Mouse (Mus musculus) erythroblast, embryonic 14.5 days (primary cell): ENCODE data around the gene Scnn1a. TPM values are rescaled to one million over a fixed set of nuclear protein-coding genes. Genes with fewer than 3 reads are reported as not detected.
"Not testable (repeated sequence)": the region's sequence is repeated elsewhere in the genome, so short reads cannot be mapped to it uniquely, and the experiment has no call there.

ENCODE experiments used
- H3K27me3 ChIP-seq: 2 replicates; pipeline ENCODE4 v1.6.1; 2012; ENCODE audit warnings: inconsistent platforms; ENCODE audit not compliant: control insufficient read depth
- H3K36me3 ChIP-seq: 2 replicates; pipeline ENCODE4 v1.6.1; 2012; ENCODE audit warnings: mild to moderate bottlenecking, inconsistent platforms; ENCODE audit not compliant: control insufficient read depth
- H3K4me1 ChIP-seq: 2 replicates; pipeline ENCODE4 v1.6.1; 2012; ENCODE audit warnings: inconsistent platforms; ENCODE audit not compliant: control insufficient read depth
- H3K4me3 ChIP-seq: replicated peaks from 2 replicates; pipeline ENCODE3; 2012; ENCODE audit warnings: moderate library complexity, mild to moderate bottlenecking, inconsistent platforms
- H3K9me3 ChIP-seq: 2 replicates; pipeline ENCODE4 v1.6.1; 2012; ENCODE audit warnings: low read length, inconsistent platforms, mixed read lengths; ENCODE audit not compliant: control insufficient read depth
- GATA1 ChIP-seq: IDR thresholded peaks from 2 replicates; pipeline ENCODE4 v1.6.1; 2012; ENCODE audit warnings: low read length, inconsistent platforms, mixed read lengths
- TAL1 ChIP-seq: IDR thresholded peaks from 3 replicates; pipeline ENCODE4 v1.6.1; 2012; ENCODE audit warnings: low read length, inconsistent platforms, mixed read lengths
- polyA plus RNA-seq: library from polyadenylated mRNA; stranded (reverse); fragments of >175 nt; gene quantifications from 2 replicates; pipeline ENCODE4 v1.2.3, GENCODE M21; 2012

Gene Scnn1a
- polyA plus RNA-seq, 1 experiment, result 0.01 TPM

DNA sequence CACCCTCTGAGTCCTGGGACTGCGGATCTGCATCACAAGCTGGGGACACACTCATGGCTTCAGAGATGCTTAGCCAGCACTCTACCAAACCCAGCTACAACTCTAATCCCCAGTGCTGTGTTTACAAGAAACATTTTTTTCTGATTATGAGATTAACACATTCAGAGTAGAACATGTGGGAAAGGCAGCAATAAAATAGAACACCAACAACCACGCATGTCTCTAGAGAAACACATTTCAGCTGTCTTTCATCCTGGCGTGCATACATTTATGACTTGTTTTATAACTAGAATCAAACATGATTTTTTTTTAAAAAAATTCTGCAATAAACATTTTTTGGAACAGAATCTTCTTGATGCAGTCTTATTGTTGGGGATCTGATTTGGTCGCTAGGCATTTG lies 33.5 kb upstream of the Scnn1a start:
- TF ChIP-seq GATA1, result no peak
- no peak for TF ChIP-seq TAL1
- Histone ChIP-seq H3K9me3 (no peaks in the 10 kb centered on the region), H3K36me3 (no peaks in the 10 kb centered on the region)

DNA sequence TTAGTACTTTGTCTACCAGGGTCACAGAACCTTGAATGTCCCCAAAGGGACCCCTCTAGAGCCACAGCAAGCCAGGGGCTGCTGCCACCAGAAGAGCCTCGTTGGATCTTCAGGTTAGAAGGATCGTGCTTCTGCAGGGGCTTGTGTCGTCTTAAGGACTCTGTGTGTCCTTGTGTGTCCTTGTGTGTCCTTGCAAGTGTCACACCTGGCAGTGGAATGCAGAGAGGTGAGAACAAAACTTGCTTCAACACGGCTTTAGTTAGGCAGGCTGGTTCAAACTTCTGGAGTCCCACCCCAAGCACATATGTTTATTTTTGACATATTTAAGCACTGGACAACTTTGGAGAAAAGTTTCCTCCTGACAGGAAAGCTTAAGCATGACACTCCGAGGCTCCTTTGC lies 31.7 kb upstream of the Scnn1a start:
- no peaks in the 10 kb centered on the region for H3K9me3 ChIP-seq
- H3K36me3 ChIP-seq, result no peaks in the 10 kb centered on the region
- H3K4me1 ChIP-seq, result no peaks in the 10 kb centered on the region
- H3K27me3 ChIP-seq, result no peaks in the 10 kb centered on the region
- TF ChIP-seq GATA1 (no peak), TAL1 (no peak)
- no peak overlapping the region for H3K4me3 ChIP-seq

More for the DNA sequence above, 33.5 kb upstream of the Scnn1a start:
- Histone ChIP-seq H3K27me3 (no peaks in the 10 kb centered on the region), H3K4me1 (no peaks in the 10 kb centered on the region), H3K4me3 (no peak overlapping the region)

DNA sequence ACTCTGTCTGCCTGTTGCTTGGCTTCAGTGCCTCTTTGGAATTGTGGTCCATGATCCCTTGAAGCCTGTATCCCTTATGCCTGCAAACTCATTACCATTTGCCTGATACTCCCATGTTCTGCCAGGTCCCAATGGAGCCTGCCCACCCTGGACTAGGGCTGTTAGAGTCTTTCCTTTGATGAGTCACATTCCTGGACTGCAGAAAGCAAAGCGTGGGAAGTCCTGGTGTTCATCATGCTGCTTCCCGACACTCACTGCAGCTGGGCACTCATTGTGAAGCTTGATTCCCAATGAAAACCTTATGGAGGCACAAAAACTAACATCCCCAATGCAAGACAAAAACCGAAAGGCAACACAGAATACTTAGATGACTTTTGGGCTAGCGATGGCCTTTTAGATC lies 29.1 kb upstream of the Scnn1a start:
- H3K9me3 ChIP-seq, result no peaks in the 10 kb centered on the region
- no peak for TF ChIP-seq TAL1
- TF ChIP-seq GATA1, result no peak
- H3K36me3 ChIP-seq, result no peaks in the 10 kb centered on the region
- H3K4me3 ChIP-seq, result no peak overlapping the region
- no peaks in the 10 kb centered on the region for H3K4me1 ChIP-seq
- H3K27me3 ChIP-seq, result no peaks in the 10 kb centered on the region

DNA sequence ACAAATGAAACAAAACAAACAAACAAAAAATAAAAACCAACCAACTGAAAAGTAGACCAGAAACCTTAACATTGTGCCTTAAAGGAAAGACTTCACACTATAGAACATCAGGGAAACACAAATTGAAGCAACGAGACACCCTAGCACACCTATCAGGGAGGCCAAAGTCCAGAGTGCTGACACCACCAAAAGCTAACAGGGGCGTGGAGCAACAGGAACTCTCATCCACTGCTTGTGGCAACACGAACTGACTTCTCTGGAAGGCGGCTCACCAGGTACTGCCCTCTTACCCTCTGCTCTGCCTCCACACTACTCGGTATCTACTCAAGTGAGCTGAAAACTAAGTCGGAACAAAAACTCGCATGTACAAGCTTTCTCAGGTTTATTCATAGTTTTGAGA lies 28.2 kb upstream of the Scnn1a start:
- no peaks in the 10 kb centered on the region for H3K27me3 ChIP-seq
- H3K4me1 ChIP-seq, result no peaks in the 10 kb centered on the region
- TF ChIP-seq GATA1, result no peak
- no peak for TF ChIP-seq TAL1
- H3K9me3 ChIP-seq, result no peaks in the 10 kb centered on the region
- H3K4me3 ChIP-seq, result no peak overlapping the region
- no peaks in the 10 kb centered on the region for H3K36me3 ChIP-seq

DNA sequence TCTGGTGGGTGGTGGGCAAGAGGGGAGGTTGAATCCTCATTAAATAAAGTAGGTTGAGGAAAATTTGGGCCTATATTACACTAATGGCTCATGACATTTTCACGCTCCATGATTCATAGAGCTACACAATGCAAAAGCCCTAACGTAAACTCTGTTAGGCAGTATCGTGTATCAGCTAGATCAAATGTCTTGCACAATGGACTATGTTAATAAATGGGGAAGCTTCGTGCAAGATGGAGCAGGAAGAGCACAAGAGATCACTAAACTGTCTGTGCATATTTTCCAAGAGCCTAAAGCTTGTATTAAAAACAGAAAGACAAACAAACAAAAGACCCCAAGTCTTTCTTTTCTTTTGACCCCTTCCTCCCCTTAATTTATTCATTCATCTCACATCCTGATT lies 26.4 kb upstream of the Scnn1a start:
- no peak for TF ChIP-seq GATA1
- no peak for TF ChIP-seq TAL1
- Histone ChIP-seq H3K4me3 (no peak overlapping the region), H3K36me3 (no peaks in the 10 kb centered on the region), H3K9me3 (no peaks in the 10 kb centered on the region), H3K27me3 (no peaks in the 10 kb centered on the region), H3K4me1 (no peaks in the 10 kb centered on the region)

DNA sequence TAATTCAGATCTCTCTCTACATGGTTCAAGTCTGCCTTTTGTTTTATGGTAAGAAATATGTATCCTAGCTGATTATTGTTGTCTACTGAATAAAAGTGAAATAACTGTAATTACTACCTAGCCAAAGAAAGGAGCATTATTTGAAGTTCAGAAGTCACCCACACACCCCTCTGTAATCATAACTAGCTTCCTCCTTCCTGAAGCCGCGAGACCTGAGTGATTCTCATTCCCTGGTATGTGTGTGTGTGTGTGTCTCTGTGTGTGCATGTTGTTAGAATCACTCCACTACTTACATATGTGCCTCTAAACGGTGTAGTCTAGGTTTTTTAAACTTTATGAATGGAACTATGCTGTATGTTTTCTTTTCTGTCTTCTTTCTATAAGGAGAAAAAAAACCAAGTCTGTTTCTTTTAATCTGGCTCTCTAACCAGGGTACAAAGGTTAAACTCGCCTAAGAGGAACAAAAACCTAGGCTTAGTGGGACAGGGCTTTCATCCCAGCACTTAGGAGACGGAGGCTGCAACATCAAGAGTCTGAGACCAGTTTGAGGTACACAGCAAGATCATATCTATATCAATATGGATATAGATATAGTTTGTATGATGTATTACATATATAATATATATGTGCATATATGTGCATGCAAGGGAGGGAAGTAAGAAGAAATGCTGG lies 23.2 kb upstream of the Scnn1a start:
- no peak for TF ChIP-seq GATA1
- TF ChIP-seq TAL1, result no peak
- H3K4me1 ChIP-seq, result no peaks in the 10 kb centered on the region

DNA sequence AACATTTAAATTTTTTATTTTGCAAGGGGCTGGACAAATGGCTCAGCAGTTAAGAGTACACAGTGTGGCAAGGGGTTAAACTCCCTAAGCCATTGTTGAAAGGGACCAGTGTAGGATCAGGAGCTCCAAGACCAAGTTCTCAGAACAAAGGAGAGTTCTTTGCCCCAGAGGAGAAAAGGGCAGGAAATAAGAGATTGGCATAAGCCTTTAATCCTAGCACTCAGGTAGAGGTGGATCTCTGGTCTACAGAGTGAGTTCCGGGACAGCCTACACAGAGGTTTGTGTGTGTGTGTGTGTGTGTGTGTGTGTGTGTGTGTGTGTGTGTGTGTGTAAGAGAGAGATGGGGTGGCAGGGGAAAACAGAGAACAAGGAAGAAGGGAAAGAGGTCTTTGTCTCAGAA lies 19.5 kb upstream of the Scnn1a start:
- no peaks in the 10 kb centered on the region for H3K4me1 ChIP-seq
- H3K36me3 ChIP-seq, result no peaks in the 10 kb centered on the region
- H3K9me3 ChIP-seq, result no peaks in the 10 kb centered on the region
- TF ChIP-seq GATA1, result no peak
- no peak for TF ChIP-seq TAL1
- no peaks in the 10 kb centered on the region for H3K27me3 ChIP-seq
- no peak overlapping the region for H3K4me3 ChIP-seq

More for the DNA sequence above, 23.2 kb upstream of the Scnn1a start:
- H3K4me3 ChIP-seq, result no peak overlapping the region
- no peaks in the 10 kb centered on the region for H3K36me3 ChIP-seq
- no peaks in the 10 kb centered on the region for H3K9me3 ChIP-seq
- H3K27me3 ChIP-seq, result no peaks in the 10 kb centered on the region

DNA sequence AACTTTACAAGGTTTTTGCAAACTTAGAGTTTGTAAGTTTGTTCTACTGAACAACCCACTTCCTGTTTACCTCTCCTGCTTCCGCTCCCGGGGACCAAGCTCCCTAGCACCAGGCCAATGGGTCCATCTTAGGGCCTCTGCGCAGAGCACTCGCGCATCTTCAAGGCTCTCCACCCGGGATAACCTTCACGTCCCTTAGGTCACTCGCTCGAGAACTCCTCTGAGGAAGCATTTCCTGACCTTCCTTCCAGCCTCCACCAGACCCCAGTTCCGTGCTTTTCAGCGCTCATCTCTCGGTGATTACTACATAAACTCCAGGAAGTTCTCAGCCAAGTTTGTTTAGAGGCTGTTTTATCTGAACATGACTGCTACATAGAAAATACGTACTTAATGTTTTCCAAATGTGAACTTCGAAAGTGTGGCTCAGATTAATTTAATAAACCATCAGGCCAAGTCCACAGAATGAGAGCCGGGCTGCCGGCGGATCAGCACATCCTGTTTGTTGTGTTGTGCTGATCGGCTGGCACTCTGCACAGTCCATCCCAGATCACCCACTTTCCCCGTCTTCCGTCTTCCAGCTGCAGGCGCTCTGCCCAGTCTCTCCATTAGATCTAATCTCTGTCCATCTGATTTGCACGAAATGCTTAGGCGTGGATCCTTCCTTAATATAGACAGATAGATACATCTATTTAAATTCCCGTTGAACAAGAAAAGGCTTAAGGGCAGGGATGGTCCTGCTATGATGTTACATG lies 18.1 kb upstream of the Scnn1a start:
- Histone ChIP-seq H3K4me3 (no peak overlapping the region), H3K9me3 (no peaks in the 10 kb centered on the region), H3K4me1 (no peaks in the 10 kb centered on the region), H3K27me3 (no peaks in the 10 kb centered on the region), H3K36me3 (peaks cover 6% of the 10 kb centered on the region; the same call in 1 of the 2 replicates)
- TF ChIP-seq TAL1 (no peak), GATA1 (no peak)

DNA sequence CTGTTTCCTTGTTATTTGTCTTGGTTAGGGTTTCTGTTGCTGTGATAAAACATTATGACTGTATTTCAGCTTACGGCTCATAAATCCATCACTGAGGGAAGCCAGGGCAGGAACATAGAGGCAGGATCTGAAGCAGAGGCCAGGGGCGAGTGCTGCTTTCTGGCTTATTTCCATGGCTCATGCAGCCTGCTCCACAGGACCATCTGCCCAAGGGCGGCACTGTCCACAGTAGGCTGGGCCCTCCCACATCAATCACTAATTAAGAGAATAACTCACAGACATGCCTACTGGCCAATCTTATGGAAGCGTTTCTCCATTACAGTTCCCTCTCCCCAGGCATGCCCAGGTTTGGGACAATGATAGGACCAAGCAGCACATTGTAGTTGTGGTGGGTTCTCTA lies 17.2 kb upstream of the Scnn1a start:
- no peak for TF ChIP-seq TAL1
- TF ChIP-seq GATA1, result no peak
- no peak overlapping the region for H3K4me3 ChIP-seq
- no peaks in the 10 kb centered on the region for H3K27me3 ChIP-seq
- H3K36me3 ChIP-seq, result peaks cover 6% of the 10 kb centered on the region; the same call in 1 of the 2 replicates
- no peaks in the 10 kb centered on the region for H3K9me3 ChIP-seq
- no peaks in the 10 kb centered on the region for H3K4me1 ChIP-seq

DNA sequence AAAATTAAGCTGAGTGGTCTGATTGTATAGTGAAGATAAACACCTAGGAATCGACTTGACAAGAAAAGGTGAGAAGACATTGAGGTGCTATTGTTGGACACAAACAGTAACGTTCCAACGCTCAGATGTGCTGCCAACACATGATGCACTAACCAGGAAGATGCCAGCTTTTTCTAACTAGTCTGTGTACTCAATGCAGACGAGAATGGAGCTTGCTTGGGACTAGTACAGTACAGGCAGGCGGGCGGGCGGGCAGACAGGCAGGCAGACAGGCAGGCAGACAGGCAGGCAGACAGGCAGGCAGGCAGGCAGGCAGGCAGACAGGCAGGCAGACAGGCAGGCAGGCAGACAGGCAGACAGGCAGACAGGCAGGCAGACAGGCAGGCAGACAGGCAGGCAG lies 16.1 kb upstream of the Scnn1a start:
- not testable (repeated sequence) for H3K27me3 ChIP-seq, H3K4me1 ChIP-seq, H3K36me3 ChIP-seq, H3K9me3 ChIP-seq, H3K4me3 ChIP-seq
